Mouse (Mus musculus) liver, embryonic 16.5 days (tissue): ENCODE measurements at regions not wholly inside any gene's neighbourhood (a gene's known extent, or its start where the extent isn't known, plus 50 kb on each side); places are given as distances from the start of the nearest gene placed in this dataset.

Source experiments
- ATAC-seq: fragments of 200-750 bp; cut with Nextera tagmentation; 2 replicates; pipeline ENCODE4 v1.8.0; 2017; ENCODE audit warnings: low read depth, mild to moderate bottlenecking, moderate number of reproducible peaks, moderate library complexity
- H3K27ac ChIP-seq: fragments of 300-500 bp; sonication (generic); 2 replicates; pipeline ENCODE4 v1.5.1; 2014; ENCODE audit warnings: mild to moderate bottlenecking, low read length
- H3K27me3 ChIP-seq: fragments of 300-500 bp; sonication (generic); 2 replicates; pipeline ENCODE4 v1.6.1; 2014; ENCODE audit warnings: low read depth, low read length, mixed read lengths; ENCODE audit not compliant: control insufficient read depth, insufficient read depth
- H3K36me3 ChIP-seq: fragments of 300-500 bp; sonication (generic); 2 replicates; pipeline ENCODE4 v1.6.1; 2014; ENCODE audit warnings: mild to moderate bottlenecking; ENCODE audit not compliant: control insufficient read depth, insufficient read depth
- H3K4me1 ChIP-seq: fragments of 300-500 bp; sonication (generic); 2 replicates; pipeline ENCODE4 v1.6.1; 2014; ENCODE audit warnings: low read depth, low read length, mixed read lengths; ENCODE audit not compliant: control insufficient read depth
- H3K4me2 ChIP-seq: fragments of 300-500 bp; sonication (generic); 2 replicates; pipeline ENCODE4 v1.6.1; 2014; ENCODE audit warnings: low read depth, low read length, mixed read lengths
- H3K4me3 ChIP-seq: fragments of 300-500 bp; sonication (generic); 2 replicates; pipeline ENCODE4 v1.5.1; 2014; ENCODE audit warnings: low read depth, mild to moderate bottlenecking, low read length
- H3K9ac ChIP-seq: fragments of 300-500 bp; sonication (generic); 2 replicates; pipeline ENCODE4 v1.6.1; 2014; ENCODE audit warnings: low read depth, low read length
- H3K9me3 ChIP-seq: fragments of 300-500 bp; sonication (generic); replicated peaks from 2 replicates; pipeline ENCODE4 v1.6.1; 2016; ENCODE audit warnings: low read length; ENCODE audit not compliant: control insufficient read depth
- WGBS: fragments of 180-500 bp; shearing (Covaris S2); extraction: QIAGEN DNeasy Blood & Tissue Kit; methylation state at CpG from one replicate; pipeline ENCODE4 v1.1.7; 2014; ENCODE audit not compliant: insufficient replicate concordance; 5-methylcytosine and 5-hydroxymethylcytosine counted together

DNA sequence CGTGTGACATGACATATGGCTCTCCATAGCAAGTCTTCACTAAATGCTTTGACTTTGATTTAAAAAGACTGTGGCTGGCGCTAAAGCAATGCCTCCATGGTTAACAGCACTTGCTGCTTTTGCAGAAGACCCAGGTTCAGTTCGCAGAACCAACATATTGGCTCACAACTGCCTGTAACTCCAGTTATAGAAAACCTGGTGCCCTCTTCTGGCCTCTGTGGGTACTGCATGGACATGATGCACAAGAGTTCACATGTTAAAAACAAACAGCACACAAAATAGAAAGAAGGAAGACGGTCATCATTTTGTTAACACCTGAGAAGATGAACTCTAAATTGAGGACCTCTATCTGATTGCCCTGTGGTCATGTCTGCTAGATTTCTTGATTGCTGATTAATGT, 423.8 kb downstream of the Rwdd3 start:
- H3K9ac ChIP-seq: no peak overlapping the region
- ATAC-seq: no peak
- H3K27ac ChIP-seq: no peak overlapping the region
- H3K4me2 ChIP-seq: no peak overlapping the region
- no peaks in the 10 kb centered on the region for H3K36me3 ChIP-seq
- no peaks in the 10 kb centered on the region for H3K9me3 ChIP-seq
- WGBS: 59% methylated on average over 4 of the region's 4 CpGs
- no peaks in the 10 kb centered on the region for H3K4me1 ChIP-seq
- no peak overlapping the region for H3K4me3 ChIP-seq
- H3K27me3 ChIP-seq: no peaks in the 10 kb centered on the region

DNA sequence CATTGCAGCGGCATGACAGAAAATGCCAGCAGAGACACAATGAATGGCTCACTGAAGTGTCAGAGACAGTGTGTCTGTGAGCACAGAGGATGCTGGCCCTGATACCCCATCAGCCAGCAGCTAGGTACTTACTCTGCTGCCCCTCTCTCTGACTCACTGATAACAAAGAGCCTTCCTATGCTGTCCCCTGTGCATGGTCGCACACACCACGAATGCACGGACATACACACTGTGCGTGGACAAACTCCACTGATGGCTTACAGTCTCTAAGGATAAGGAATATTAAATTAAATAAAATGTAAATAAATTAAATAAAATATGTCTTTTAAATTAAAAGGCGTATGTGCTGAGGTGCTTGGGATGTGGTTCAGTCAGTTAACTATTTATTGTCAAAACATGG, 438.2 kb downstream of the Rwdd3 start:
- ATAC-seq: no peak
- Histone ChIP-seq H3K4me2 (no peak overlapping the region), H3K4me3 (no peak overlapping the region), H3K9me3 (no peaks in the 10 kb centered on the region), H3K9ac (no peak overlapping the region), H3K27ac (no peak overlapping the region), H3K4me1 (no peaks in the 10 kb centered on the region), H3K36me3 (no peaks in the 10 kb centered on the region), H3K27me3 (no peaks in the 10 kb centered on the region)
- 78% methylated on average over 6 of the region's 6 CpGs for WGBS

DNA sequence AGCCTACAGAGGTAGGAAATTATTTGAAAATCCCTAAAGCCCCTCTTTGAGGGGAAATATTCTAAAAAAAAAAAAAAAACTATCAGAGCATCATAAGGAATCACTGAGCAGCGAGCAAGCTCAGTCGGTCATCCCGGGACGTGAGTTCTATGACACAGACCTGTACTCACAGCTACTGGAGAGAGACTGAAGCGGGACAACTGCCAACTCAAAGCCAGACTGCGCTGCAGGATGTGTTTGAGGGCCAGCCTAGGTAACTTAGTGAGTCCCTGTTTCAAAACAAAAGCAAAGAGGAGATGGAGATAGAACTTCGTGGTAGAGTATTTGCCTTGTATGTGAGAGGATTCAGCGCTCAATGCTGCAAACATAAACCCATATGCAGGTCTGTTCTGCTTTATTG, 439.1 kb downstream of the Rwdd3 start:
- H3K27me3 ChIP-seq: no peaks in the 10 kb centered on the region
- ATAC-seq: no peak
- no peaks in the 10 kb centered on the region for H3K4me1 ChIP-seq
- H3K4me2 ChIP-seq: no peak overlapping the region
- no peaks in the 10 kb centered on the region for H3K36me3 ChIP-seq
- WGBS: 78% methylated on average over 8 of the region's 8 CpGs
- H3K9me3 ChIP-seq: no peaks in the 10 kb centered on the region
- no peak overlapping the region for H3K4me3 ChIP-seq
- H3K9ac ChIP-seq: no peak overlapping the region
- H3K27ac ChIP-seq: no peak overlapping the region

DNA sequence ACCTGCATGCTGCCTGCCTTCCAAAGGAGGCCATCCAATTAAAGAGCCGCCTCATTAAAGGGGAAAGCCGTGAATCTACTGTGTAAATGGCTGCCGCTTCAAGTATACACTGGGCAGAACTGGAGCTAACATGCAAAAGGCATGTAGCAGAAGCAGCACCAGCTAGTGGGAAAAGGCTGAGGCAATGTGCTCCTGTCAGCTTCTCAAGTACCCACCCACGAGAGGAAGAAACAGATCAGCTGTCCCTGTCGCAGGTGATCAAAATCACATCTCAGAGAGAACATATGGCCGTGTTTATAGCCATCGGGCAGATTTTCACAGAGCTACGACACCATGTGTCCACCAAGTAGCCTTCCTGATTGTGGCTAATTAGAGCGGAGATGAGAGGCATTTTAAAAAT, 440.2 kb downstream of the Rwdd3 start:
- Histone ChIP-seq H3K4me1 (no peaks in the 10 kb centered on the region), H3K9ac (no peak overlapping the region), H3K27ac (no peak overlapping the region), H3K9me3 (no peaks in the 10 kb centered on the region), H3K4me2 (no peak overlapping the region), H3K27me3 (no peaks in the 10 kb centered on the region), H3K36me3 (no peaks in the 10 kb centered on the region), H3K4me3 (no peak overlapping the region)
- ATAC-seq: no peak
- 64% methylated on average over 9 of the region's 9 CpGs for WGBS

DNA sequence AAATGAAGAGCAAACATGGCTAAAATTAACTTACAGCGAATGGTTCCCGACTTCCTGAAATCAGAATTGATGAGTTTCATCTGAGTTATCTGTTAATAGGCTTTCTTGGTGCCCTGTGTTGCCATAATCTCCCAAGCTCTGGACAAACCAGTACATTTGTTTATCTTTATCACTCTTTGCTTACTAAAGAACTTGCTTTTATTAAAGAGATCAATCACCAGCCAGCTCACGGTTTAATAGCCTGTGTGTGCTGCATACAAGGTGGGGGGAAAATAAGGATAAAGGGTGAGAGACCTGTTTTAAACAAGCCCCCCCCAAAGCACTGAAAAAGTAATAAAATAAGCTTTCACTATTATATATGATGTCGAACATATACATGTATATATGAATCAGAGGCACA, 441.3 kb downstream of the Rwdd3 start:
- ATAC-seq: no peak
- no peak overlapping the region for H3K9ac ChIP-seq
- H3K4me1 ChIP-seq: no peaks in the 10 kb centered on the region
- no peaks in the 10 kb centered on the region for H3K36me3 ChIP-seq
- H3K4me2 ChIP-seq: no peak overlapping the region
- H3K27ac ChIP-seq: no peak overlapping the region
- 48% methylated on average over 4 of the region's 4 CpGs for WGBS
- H3K9me3 ChIP-seq: no peaks in the 10 kb centered on the region
- no peak overlapping the region for H3K4me3 ChIP-seq
- no peaks in the 10 kb centered on the region for H3K27me3 ChIP-seq

DNA sequence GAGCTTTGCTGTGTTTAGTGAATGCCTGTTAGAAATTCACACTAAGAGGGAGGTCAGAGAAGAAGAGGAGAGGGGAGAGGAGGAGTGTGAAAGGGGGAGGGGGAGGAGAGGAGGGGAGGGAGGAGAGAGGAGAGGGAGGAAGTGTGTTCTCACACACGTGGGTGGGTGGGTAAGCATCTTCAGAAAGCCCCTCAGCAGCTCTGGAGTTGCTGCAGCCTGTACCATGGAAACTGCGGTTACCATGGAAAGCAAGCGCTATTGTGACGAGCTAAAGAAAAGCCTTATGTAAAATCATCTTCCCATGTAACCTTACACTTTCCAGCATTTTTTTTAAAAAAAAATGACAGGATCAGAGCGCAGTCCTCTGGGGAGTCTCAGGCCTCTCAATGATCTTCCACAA, 441.8 kb downstream of the Rwdd3 start:
- no peak overlapping the region for H3K27ac ChIP-seq
- WGBS: 51% methylated on average over 5 of the region's 5 CpGs
- no peak overlapping the region for H3K4me3 ChIP-seq
- H3K9ac ChIP-seq: no peak overlapping the region
- H3K27me3 ChIP-seq: no peaks in the 10 kb centered on the region
- H3K36me3 ChIP-seq: no peaks in the 10 kb centered on the region
- no peak for ATAC-seq
- H3K4me1 ChIP-seq: no peaks in the 10 kb centered on the region
- no peak overlapping the region for H3K4me2 ChIP-seq
- H3K9me3 ChIP-seq: no peaks in the 10 kb centered on the region

DNA sequence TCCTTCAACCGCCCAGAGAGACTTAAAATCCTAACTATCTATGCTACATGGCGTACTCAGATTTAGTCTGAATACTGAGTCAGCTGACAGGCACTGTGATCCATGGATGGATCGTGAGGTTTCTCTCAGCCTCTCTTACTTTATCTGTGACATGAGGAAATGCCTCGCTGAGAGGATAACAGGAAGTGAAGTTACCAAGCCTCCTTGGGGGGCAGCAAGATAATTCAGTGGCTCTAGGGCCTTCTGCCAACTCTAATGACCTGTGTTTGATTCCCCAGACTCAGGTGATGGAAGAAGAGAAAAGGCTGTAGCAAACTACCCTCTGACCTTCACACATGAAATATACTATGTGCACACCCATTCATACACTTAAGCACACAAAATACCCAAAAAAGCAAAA, 486.3 kb downstream of the Rwdd3 start:
- Histone ChIP-seq H3K4me1 (no peaks in the 10 kb centered on the region), H3K36me3 (no peaks in the 10 kb centered on the region)
- 36% methylated on average over 4 of the region's 4 CpGs for WGBS

DNA sequence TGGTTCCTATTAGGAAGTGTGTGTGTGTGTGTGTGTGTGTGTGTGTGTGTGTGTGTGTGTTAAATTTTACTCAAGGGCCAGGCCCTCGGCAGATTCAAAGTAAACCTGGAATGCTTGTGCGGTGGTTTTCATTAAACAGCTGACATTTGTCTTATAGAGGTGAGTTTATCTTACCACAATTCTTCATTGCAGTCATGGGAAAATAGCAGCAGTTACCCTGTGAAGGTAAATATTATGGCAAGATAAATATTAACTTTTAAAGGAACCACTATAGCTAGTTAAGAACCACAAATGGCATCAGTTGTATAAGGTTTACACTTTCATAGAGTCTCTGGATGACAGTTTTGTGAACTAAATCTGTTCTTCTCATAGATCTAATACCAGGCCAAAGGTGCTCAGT, 495.6 kb downstream of the Rwdd3 start:
- no peaks in the 10 kb centered on the region for H3K27me3 ChIP-seq
- H3K36me3 ChIP-seq: no peaks in the 10 kb centered on the region
- H3K4me3 ChIP-seq: no peak overlapping the region
- H3K27ac ChIP-seq: no peak overlapping the region
- no peaks in the 10 kb centered on the region for H3K9me3 ChIP-seq
- H3K4me1 ChIP-seq: no peaks in the 10 kb centered on the region
- WGBS: 64% methylated on average over 2 of the region's 2 CpGs
- ATAC-seq: no peak
- no peak overlapping the region for H3K4me2 ChIP-seq
- no peak overlapping the region for H3K9ac ChIP-seq

More for the DNA sequence above, 486.3 kb downstream of the Rwdd3 start:
- no peaks in the 10 kb centered on the region for H3K9me3 ChIP-seq
- H3K4me2 ChIP-seq: no peak overlapping the region
- H3K9ac ChIP-seq: no peak overlapping the region
- H3K4me3 ChIP-seq: no peak overlapping the region
- H3K27ac ChIP-seq: no peak overlapping the region
- ATAC-seq: no peak
- no peaks in the 10 kb centered on the region for H3K27me3 ChIP-seq

DNA sequence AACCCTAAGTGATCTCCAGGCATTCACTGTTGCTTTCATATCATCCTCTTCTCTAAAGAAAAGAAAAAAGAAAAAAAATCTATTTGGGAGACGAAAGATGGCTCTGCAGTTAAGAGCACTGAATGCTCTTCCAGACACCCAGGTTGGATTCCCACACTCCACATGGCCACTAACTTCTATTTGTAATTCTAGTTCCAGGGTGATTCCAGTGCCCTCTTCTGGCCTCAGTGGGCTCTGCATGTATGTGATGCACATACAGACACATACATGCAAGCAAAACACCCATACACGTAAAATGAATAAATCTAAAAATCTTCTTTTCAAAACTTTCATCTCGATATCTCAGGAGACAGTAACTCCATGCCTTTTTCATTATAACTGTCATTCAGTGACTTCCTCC, 502.8 kb downstream of the Rwdd3 start:
- WGBS: 54% methylated on average over 3 of the region's 3 CpGs
- Histone ChIP-seq H3K4me2 (no peak overlapping the region), H3K27me3 (no peaks in the 10 kb centered on the region), H3K4me1 (no peaks in the 10 kb centered on the region), H3K9me3 (no peaks in the 10 kb centered on the region), H3K9ac (no peak overlapping the region), H3K36me3 (no peaks in the 10 kb centered on the region), H3K27ac (no peak overlapping the region), H3K4me3 (no peak overlapping the region)
- no peak for ATAC-seq

DNA sequence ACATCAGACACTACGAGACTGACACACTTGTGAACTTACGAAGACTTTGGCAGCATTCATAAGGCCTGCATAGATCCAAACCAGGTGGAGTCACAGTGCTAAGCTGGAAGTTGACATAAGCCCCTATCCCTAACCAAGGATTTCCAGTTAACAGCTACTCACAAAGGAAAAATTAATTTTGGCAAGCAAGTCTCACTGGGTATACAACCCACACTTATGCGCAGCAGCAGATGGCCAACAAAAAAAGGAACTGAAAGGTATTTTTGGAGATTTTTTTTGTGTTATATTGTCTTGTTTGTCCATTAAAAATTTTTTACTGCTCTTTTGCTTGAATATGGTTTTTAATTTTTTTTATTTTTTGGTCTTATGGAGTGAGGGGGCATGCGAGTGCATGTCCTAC, 509.0 kb downstream of the Rwdd3 start:
- 85% methylated on average over 4 of the region's 4 CpGs for WGBS
- H3K27ac ChIP-seq: no peak overlapping the region
- no peak for ATAC-seq
- H3K36me3 ChIP-seq: no peaks in the 10 kb centered on the region
- no peak overlapping the region for H3K9ac ChIP-seq
- no peak overlapping the region for H3K4me3 ChIP-seq
- H3K4me2 ChIP-seq: no peak overlapping the region
- no peaks in the 10 kb centered on the region for H3K27me3 ChIP-seq
- no peaks in the 10 kb centered on the region for H3K4me1 ChIP-seq
- no peaks in the 10 kb centered on the region for H3K9me3 ChIP-seq
